Mouse (Mus musculus) cerebellum, adult 2 months (tissue): ENCODE data around the gene Mzt1.

Source experiments
- CTCF ChIP-seq: fragments of 200-500 bp; IDR thresholded peaks from 2 replicates; pipeline ENCODE4 v1.5.1; 2011; ENCODE audit warnings: low read depth, mild to moderate bottlenecking, control low read depth, low read length, moderate library complexity, borderline replicate concordance; ENCODE audit not compliant: insufficient read depth
- POLR2A ChIP-seq: fragments of 200-500 bp; IDR thresholded peaks from 2 replicates; pipeline ENCODE4 v1.6.1; 2011; ENCODE audit warnings: low read length, control low read depth, borderline replicate concordance; ENCODE audit not compliant: insufficient read depth

DNA sequence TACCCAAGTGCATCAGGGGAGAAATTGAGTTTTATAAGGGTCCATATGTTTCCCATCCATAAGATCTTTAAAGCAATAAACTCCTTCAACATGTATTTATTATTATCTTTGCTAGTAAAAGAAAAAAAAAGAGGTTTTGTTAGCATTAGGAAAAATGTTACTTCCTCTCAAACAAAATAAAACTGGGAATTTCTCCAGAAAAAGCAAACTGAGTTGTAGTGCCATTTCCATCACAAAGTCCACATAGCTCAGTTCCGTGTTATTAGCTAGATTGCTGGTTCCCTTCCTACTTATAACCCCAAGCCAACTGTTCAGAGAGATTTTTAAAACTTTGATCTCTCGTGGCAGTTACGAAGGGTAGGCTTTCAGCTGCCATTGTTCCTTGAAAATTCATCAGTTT is 55.3 kb downstream of the Mzt1 start:
- no peak for TF ChIP-seq POLR2A
- TF ChIP-seq CTCF, result no peak
